Mouse (Mus musculus) adrenal gland, adult 2 months (tissue): ENCODE results near the gene 2610008E11Rik. TPM values are rescaled to one million over a fixed set of nuclear protein-coding genes. Genes with fewer than 3 reads are reported as not detected.
"Not testable (repeated sequence)": the region's sequence is repeated elsewhere in the genome, so short reads cannot be mapped to it uniquely, and the experiment has no call there.

Experiments used
- DNase-seq: peaks from one replicate; pipeline ENCODE4 v3.0.0; 2021
- long read RNA-seq: library from polyadenylated mRNA; stranded (forward); transcript quantifications from one replicate; pipeline ENCODE4 v2.0.0, GENCODE M21; 2021
- polyA plus RNA-seq: library from polyadenylated mRNA; depleted of rRNA; stranded (reverse); fragments of >200 nt; gene quantifications from 2 replicates; pipeline ENCODE4 v1.2.3, GENCODE M21; 2012; rRNA removed
- total RNA-seq, 2 experiments: library from RNA; stranded (reverse); gene quantifications; 2 replicates each; pipeline ENCODE4 v1.2.3; 2021

The 2610008E11Rik gene
- total RNA-seq = 10 to 100 TPM; 11.4 to 13.5 TPM
- 0.32 and 0.83 TPM in 2 replicates for polyA plus RNA-seq
- long read RNA-seq, full-length matches to known transcripts = 5 of 6 reads
- long read RNA-seq, partial matches to known transcripts = 0 of 6 reads
- long read RNA-seq, other reads (novel, unspliced or antisense) = 1 of 6 reads

- peak; percentile 95 for DNase-seq
Observed at GRCm38 (mm10) chr10:79097161-79097754, at the start of gene 2610008E11Rik. TSS of gene 2610008E11Rik (minus strand) at chr10:79097600.

- peak; percentile 53 for DNase-seq
Observed at GRCm38 (mm10) chr10:79116125-79116849, 18.9 kb upstream of the 2610008E11Rik start.

- no peak for DNase-seq
Observed at GRCm38 (mm10) chr10:79115085-79115484, 17.7 kb upstream of the 2610008E11Rik start.

DNA sequence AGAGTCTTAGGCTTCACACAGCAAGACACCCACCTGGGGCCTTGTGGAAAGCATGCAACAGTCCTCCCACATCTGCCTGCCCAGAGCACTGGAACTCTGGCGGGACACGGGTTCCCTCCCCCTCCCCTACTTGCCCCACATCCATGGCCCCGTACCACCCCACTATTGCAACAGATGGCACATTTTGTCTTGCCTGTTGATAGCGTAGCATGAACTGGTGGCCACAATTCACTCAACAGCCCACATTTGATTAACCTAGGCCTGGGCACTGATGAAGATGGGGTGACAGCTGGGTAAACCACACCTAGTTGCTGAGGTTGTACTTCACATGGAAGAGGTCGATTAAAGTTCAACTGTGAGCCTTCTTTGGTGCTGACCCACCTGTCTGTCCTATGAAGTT lies 13.1 kb upstream of the 2610008E11Rik start:
- no peak for DNase-seq

DNA sequence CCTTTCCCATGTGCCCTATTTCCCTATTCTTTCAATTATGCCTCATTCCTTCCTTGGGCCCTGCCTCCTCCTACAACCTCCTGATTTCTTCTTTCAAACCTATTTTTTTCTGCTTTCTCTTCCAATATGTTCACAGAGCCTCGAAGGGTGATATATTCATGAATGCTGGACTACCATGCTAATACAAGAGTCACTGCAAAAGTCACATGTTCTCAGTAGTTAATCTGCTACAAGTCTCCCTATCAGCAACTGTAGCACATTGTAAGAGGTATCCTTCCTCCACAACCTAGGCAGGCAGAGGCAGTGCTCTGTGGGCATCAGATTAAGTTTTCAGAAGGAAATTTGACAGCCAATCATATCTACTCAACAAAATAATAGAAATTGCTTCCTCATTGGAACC lies 11.8 kb upstream of the 2610008E11Rik start:
- DNase-seq = no peak

GRCm38 (mm10) chr10:79107531-79107930 lies 10.1 kb upstream of the 2610008E11Rik start:
- no peak for DNase-seq

DNA sequence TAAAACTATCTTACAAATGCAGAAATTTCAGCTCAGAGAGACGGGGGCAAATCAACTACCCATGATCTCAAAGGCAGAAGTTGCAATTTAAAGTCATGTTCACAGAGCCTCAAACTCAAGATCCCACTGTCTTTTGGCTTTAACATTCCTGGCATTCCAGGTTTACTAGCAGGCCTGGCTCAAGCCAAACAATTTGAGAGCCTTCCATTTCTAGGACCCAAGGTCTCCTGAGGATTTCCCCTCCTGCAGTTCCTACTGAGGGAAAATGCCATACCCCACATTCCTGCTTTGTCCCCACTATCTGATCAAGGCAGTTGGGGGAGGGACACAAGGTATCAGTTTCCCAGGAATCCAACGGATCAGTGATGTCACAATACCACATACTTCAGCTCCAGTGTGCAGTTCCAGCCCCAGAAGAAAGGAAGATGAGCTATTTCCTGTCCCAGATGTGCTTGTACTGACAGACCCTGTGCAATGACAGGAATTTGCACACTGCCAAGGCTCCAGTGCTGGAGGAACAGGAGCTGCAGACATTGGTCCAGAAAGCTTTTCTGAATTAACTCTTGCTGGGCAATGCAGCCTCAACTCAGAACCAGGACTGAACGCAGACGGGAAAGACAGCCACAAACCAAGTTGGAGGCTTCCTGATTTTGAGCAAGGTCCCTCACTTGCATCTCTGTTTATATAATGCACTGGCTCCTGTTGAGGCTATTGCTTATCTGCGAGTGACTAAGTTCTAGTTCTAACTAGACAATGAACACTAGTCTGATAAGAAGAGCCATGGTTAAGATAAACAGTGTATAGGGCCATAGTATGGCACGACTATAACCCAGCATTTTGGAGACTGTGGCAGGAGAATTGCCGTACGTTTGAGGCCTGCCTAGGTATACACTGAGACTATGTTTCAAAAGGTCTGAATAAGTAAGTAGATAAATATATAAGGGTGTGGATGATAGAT lies 9.2 kb upstream of the 2610008E11Rik start:
- DNase-seq = no peak

DNA sequence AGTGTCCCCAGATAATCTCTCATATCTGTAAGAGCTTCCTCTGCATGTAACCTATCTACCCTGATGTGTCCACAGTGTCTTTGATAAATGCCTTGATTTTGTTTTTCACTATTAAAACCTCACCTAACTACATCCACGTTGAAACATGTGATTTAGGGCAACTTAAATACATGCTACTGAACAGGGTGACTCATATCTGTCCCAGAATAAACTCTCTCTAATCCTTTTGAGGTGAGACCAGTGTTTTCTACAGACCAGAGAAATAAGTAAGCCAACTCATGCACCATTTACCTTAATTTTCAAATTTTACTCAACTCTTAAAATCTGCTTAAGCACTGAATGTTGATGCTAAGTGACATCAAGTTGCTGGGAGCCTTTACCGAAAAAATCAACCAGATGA lies 694 bp downstream of the 2610008E11Rik start:
- DNase-seq = peak; percentile 6

DNA sequence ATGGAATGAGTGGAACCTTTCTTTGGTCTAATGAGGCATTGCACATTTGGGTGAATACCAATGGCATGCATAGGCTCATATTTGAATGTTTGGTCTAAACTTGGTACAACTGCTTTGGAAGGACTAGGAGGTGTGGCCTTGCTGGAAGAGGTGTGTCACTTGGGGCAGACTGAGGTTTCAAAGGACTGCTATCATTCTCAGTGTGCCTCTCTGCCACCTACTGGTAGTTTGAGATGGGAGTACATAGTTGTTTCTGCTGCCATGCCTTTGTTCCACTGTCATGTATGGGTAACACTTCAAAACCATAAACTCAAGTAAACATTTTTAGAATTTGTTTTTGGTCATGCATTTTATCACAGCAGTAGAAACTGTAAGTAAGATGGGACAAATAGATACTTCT lies 5.7 kb downstream of the 2610008E11Rik start:
- DNase-seq = no peak

- DNase-seq = no peak
Observed at GRCm38 (mm10) chr10:79089000-79089399, 8.4 kb downstream of the 2610008E11Rik start.

GRCm38 (mm10) chr10:79086577-79086976 lies 10.8 kb downstream of the 2610008E11Rik start:
- no peak for DNase-seq

DNA sequence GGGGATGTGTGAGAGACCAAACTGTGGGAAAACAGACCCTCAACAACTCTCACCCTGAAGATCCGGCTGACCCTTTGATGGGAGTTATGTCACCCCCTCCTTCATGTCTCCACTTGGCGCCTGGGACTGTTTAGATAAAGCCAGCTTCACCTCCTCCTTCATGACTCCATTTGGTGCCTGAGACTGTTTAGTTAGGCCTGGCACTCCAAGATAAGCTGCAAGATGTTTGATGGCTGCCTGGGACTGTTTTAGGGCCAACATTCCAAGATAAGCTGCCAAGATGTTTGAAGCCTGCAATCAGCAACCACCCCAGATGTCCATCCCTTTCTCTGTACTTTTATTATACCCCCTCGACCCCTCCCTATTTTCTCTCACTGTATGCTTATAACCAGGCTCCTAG lies 40.0 kb downstream of the 2610008E11Rik start:
- DNase-seq = not testable (repeated sequence)

DNA sequence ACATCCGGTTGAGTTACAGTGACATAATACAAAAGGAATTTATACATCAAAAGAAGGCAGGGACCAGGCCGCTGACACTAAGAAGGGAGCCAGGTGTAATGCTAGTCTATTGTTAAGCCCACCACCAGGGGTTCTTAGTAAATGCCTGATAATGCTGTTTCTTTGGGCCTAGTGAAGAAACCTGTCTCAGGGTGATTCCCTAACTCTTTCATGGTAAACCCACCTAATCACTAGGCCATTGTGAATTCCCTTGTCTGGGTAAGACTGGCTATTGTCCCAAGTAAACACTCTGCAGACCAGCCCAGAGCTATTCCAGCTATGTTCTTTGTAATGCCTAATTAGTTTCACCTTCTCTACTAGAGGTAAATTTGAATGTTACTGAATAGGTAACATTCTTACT lies 54.9 kb downstream of the 2610008E11Rik start:
- DNase-seq = not testable (repeated sequence)

DNA sequence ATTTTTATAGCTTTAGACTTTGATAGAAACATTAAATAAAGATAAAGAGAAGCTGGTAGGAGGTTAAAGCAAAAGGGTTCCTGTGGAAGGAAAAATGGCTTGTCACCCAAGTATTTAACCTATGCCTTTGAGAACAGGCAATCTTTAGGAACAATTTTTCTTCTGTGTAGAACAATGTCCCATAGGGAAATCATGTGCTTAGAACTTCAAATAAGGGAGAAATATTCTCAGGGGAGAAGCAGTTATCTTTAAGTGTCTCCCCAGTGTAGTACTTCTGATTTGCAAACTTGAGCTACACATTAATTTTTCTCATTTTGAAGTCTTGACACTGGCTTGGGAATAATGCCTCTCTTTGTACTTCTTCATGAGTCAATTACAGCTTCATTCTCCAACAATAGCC lies 69.0 kb downstream of the 2610008E11Rik start, which contains the start of gene Olfr57:
Olfr57 (plus strand) TSS at position 301 of the 400 bp plus-strand sequence.
- no peak for DNase-seq

Other genes with a start within 250 kb of the 2610008E11Rik start
- gene Olfr1356, start 245.4 kb downstream of the 2610008E11Rik start, total RNA-seq = not detected
- not detected in 2 replicates for gene Olfr1356, start 245.4 kb downstream of the 2610008E11Rik start, polyA plus RNA-seq
- not detected for gene Olfr1355, start 222.1 kb downstream of the 2610008E11Rik start, total RNA-seq
- not detected in 2 replicates for gene Olfr1355, start 222.1 kb downstream of the 2610008E11Rik start, polyA plus RNA-seq
- gene Olfr1354, start 184.4 kb downstream of the 2610008E11Rik start, total RNA-seq = not detected
- not detected in 2 replicates for gene Olfr1354, start 184.4 kb downstream of the 2610008E11Rik start, polyA plus RNA-seq
- gene Olfr8, start 147.0 kb downstream of the 2610008E11Rik start, total RNA-seq = not detected
- gene Olfr8, start 147.0 kb downstream of the 2610008E11Rik start, polyA plus RNA-seq = not detected in 2 replicates
- gene Olfr1353, start 134.3 kb downstream of the 2610008E11Rik start, total RNA-seq = not detected
- gene Olfr1353, start 134.3 kb downstream of the 2610008E11Rik start, polyA plus RNA-seq = not detected in 2 replicates
- gene Olfr1352, start 116.5 kb downstream of the 2610008E11Rik start, total RNA-seq = not detected
- not detected in 2 replicates for gene Olfr1352, start 116.5 kb downstream of the 2610008E11Rik start, polyA plus RNA-seq
- not detected for gene Olfr1351, start 85.1 kb downstream of the 2610008E11Rik start, total RNA-seq
- not detected in 2 replicates for gene Olfr1351, start 85.1 kb downstream of the 2610008E11Rik start, polyA plus RNA-seq
- gene Olfr57, start 68.9 kb downstream of the 2610008E11Rik start, total RNA-seq = not detected
- not detected in 2 replicates for gene Olfr57, start 68.9 kb downstream of the 2610008E11Rik start, polyA plus RNA-seq
- gene Vmn2r80, start 51.2 kb upstream of the 2610008E11Rik start, total RNA-seq = not detected
- gene Vmn2r80, start 51.2 kb upstream of the 2610008E11Rik start, polyA plus RNA-seq = not detected in 2 replicates
- not detected for gene Vmn2r81, start 150.1 kb upstream of the 2610008E11Rik start, total RNA-seq
- gene Vmn2r81, start 150.1 kb upstream of the 2610008E11Rik start, polyA plus RNA-seq = not detected in 2 replicates